Mouse (Mus musculus): Measurements from ENCODE around the gene Slc10a7. TPM values are rescaled to one million over a fixed set of nuclear protein-coding genes. Genes with fewer than 3 reads are reported as not detected.

The Slc10a7 gene
- polyA plus RNA-seq, 1 experiment, result 14.2 TPM

- no peak for TF ChIP-seq CTCF (IDR thresholded peaks at IDR 0.05; ENCODE audit: low read depth, low read length)
- H3K4me1 ChIP-seq (ENCODE audit: control insufficient read depth, insufficient read depth, low read length), result no peaks in the 10 kb centered on the region
- no peak overlapping the region for H3K4me3 ChIP-seq (ENCODE audit: insufficient read depth, low read length)
- no peak overlapping the region for H3K27ac ChIP-seq (ENCODE audit: insufficient read depth, low read depth, low read length)
Measured at GRCm38 (mm10) chr8:78771256-78771655, 262.1 kb downstream of the Slc10a7 start.

GRCm38 (mm10) chr8:78776816-78777215, 267.7 kb downstream of the Slc10a7 start:
- Histone ChIP-seq H3K27ac (ENCODE audit: insufficient read depth, low read depth, low read length) (no peak overlapping the region), H3K4me1 (ENCODE audit: control insufficient read depth, insufficient read depth, low read length) (no peaks in the 10 kb centered on the region), H3K4me3 (ENCODE audit: insufficient read depth, low read length) (no peak overlapping the region)
- TF ChIP-seq CTCF (IDR thresholded peaks at IDR 0.05; ENCODE audit: low read depth, low read length) (no peak), POLR2A (IDR thresholded peaks at IDR 0.05; ENCODE audit: borderline replicate concordance, low read depth, low read length) (no peak)

Other genes starting within 250 kb of the Slc10a7 start
- not detected in 2 replicates for gene Pou4f2, start 72.7 kb upstream of the Slc10a7 start, polyA plus RNA-seq (2012; ENCODE audit: insufficient read depth, insufficient read length, missing spikeins)
- 45.7 and 46.6 TPM in 2 replicates for gene Rbmxl1, start 448 bp upstream of the Slc10a7 start, polyA plus RNA-seq (2012; ENCODE audit: insufficient read depth, insufficient read length, missing spikeins)